Mouse (Mus musculus): ENCODE measurements around the gene Rab20.

Rab20 gene

GRCm38 (mm10) chr8:11404614-11405013 lies 73.9 kb downstream of the Rab20 start:
- DNase-seq (ENCODE audit: low read depth), result no peak

- peak; percentile 69 for DNase-seq (ENCODE audit: low read depth)
These were observed 74.7 kb downstream of the Rab20 start for GRCm38 (mm10) chr8:11403813-11404212.

Data from 416B (cell line).